Mouse (Mus musculus): ENCODE results near the gene Dus2. TPM values are rescaled to one million over a fixed set of nuclear protein-coding genes. Genes with fewer than 3 reads are reported as not detected.

Dus2 gene
- polyA plus RNA-seq, 1 experiment from 2014 or later, result 23.3 TPM

GRCm38 (mm10) chr8:106069565-106069964 lies 78.4 kb downstream of the Dus2 start:
- Histone ChIP-seq H3K36me3 (no peaks in the 10 kb centered on the region), H3K9ac (no peak overlapping the region), H3K4me2 (no peak overlapping the region), H3K9me3 (replicated peaks) (no peaks in the 10 kb centered on the region), H3K27ac (no peak overlapping the region), H3K27me3 (no peaks in the 10 kb centered on the region), H3K4me1 (no peaks in the 10 kb centered on the region), H3K4me3 (replicated peaks) (no peak overlapping the region)
- 68% methylated on average over 1 of the region's 1 CpGs for WGBS
- no peak for ATAC-seq (replicated peaks; ENCODE audit: low FRiP score)

GRCm38 (mm10) chr8:106072113-106072512 lies 81.0 kb downstream of the Dus2 start:
- Histone ChIP-seq H3K27ac (no peak overlapping the region), H3K4me3 (replicated peaks) (no peak overlapping the region), H3K9ac (no peak overlapping the region), H3K4me1 (no peaks in the 10 kb centered on the region), H3K27me3 (no peaks in the 10 kb centered on the region), H3K36me3 (no peaks in the 10 kb centered on the region), H3K9me3 (replicated peaks) (no peaks in the 10 kb centered on the region), H3K4me2 (no peak overlapping the region)
- no peak for ATAC-seq (replicated peaks; ENCODE audit: low FRiP score)

GRCm38 (mm10) chr8:106074236-106074635 lies 83.1 kb downstream of the Dus2 start:
- no peak for ATAC-seq (replicated peaks; ENCODE audit: low FRiP score)
- H3K36me3 ChIP-seq, result peaks cover 8% of the 10 kb centered on the region
- H3K4me2 ChIP-seq, result no peak overlapping the region
- no peak overlapping the region for H3K9ac ChIP-seq
- H3K4me1 ChIP-seq, result no peaks in the 10 kb centered on the region
- H3K4me3 ChIP-seq (replicated peaks), result no peak overlapping the region
- no peak overlapping the region for H3K27ac ChIP-seq
- no peaks in the 10 kb centered on the region for H3K9me3 ChIP-seq (replicated peaks)
- no peaks in the 10 kb centered on the region for H3K27me3 ChIP-seq

- H3K36me3 ChIP-seq, result peaks cover 12% of the 10 kb centered on the region
- H3K4me1 ChIP-seq, result no peaks in the 10 kb centered on the region
- no peak overlapping the region for H3K4me2 ChIP-seq
- no peak overlapping the region for H3K9ac ChIP-seq
- WGBS, result 84% methylated on average over 1 of the region's 1 CpGs
- H3K27ac ChIP-seq, result no peak overlapping the region
- no peaks in the 10 kb centered on the region for H3K9me3 ChIP-seq (replicated peaks)
- no peaks in the 10 kb centered on the region for H3K27me3 ChIP-seq
- no peak overlapping the region for H3K4me3 ChIP-seq (replicated peaks)
- ATAC-seq (replicated peaks; ENCODE audit: low FRiP score), result no peak
These were observed 83.5 kb downstream of the Dus2 start for GRCm38 (mm10) chr8:106074659-106075058.

- Histone ChIP-seq H3K9me3 (replicated peaks) (no peaks in the 10 kb centered on the region), H3K27me3 (no peaks in the 10 kb centered on the region), H3K4me2 (no peak overlapping the region), H3K9ac (no peak overlapping the region), H3K4me1 (no peaks in the 10 kb centered on the region), H3K27ac (no peak overlapping the region), H3K36me3 (peaks cover 12% of the 10 kb centered on the region), H3K4me3 (replicated peaks) (no peak overlapping the region)
- ATAC-seq (replicated peaks; ENCODE audit: low FRiP score), result no peak
- WGBS, result 81% methylated on average over 9 of the region's 9 CpGs
These were observed 84.2 kb downstream of the Dus2 start for GRCm38 (mm10) chr8:106075161-106075862.

- Histone ChIP-seq H3K27me3 (no peaks in the 10 kb centered on the region), H3K9me3 (replicated peaks) (no peaks in the 10 kb centered on the region), H3K36me3 (peaks cover 16% of the 10 kb centered on the region), H3K4me2 (no peak overlapping the region), H3K27ac (no peak overlapping the region), H3K4me3 (replicated peaks) (no peak overlapping the region), H3K9ac (no peak overlapping the region), H3K4me1 (no peaks in the 10 kb centered on the region)
- WGBS, result 92% methylated on average over 5 of the region's 5 CpGs
- no peak for ATAC-seq (replicated peaks; ENCODE audit: low FRiP score)
These were observed 84.7 kb downstream of the Dus2 start for GRCm38 (mm10) chr8:106075863-106076174.

GRCm38 (mm10) chr8:106076612-106077011 lies 85.5 kb downstream of the Dus2 start:
- Histone ChIP-seq H3K36me3 (peaks cover 22% of the 10 kb centered on the region), H3K4me2 (no peak overlapping the region), H3K9me3 (replicated peaks) (no peaks in the 10 kb centered on the region), H3K27ac (no peak overlapping the region), H3K4me1 (no peaks in the 10 kb centered on the region), H3K27me3 (no peaks in the 10 kb centered on the region), H3K9ac (no peak overlapping the region), H3K4me3 (replicated peaks) (no peak overlapping the region)
- WGBS, result 75% methylated on average over 5 of the region's 5 CpGs
- ATAC-seq (replicated peaks; ENCODE audit: low FRiP score), result no peak

GRCm38 (mm10) chr8:106077452-106078067 lies 86.4 kb downstream of the Dus2 start:
- Histone ChIP-seq H3K9me3 (replicated peaks) (no peaks in the 10 kb centered on the region), H3K27me3 (no peaks in the 10 kb centered on the region), H3K36me3 (peaks cover 28% of the 10 kb centered on the region), H3K9ac (no peak overlapping the region), H3K4me3 (replicated peaks) (no peak overlapping the region), H3K4me1 (no peaks in the 10 kb centered on the region), H3K4me2 (no peak overlapping the region), H3K27ac (no peak overlapping the region)
- ATAC-seq (replicated peaks; ENCODE audit: low FRiP score), result no peak
- WGBS, result 94% methylated on average over 1 of the region's 1 CpGs

- no peaks in the 10 kb centered on the region for H3K4me1 ChIP-seq
- 88% methylated on average over 4 of the region's 4 CpGs for WGBS
These were observed 111.2 kb downstream of the Dus2 start for GRCm38 (mm10) chr8:106102321-106102720.

More at GRCm38 (mm10) chr8:106102321-106102720, 111.2 kb downstream of the Dus2 start:
- H3K27me3 ChIP-seq, result no peaks in the 10 kb centered on the region
- H3K4me3 ChIP-seq (replicated peaks), result no peak overlapping the region
- H3K4me2 ChIP-seq, result no peak overlapping the region
- H3K36me3 ChIP-seq, result peaks cover 65% of the 10 kb centered on the region
- no peaks in the 10 kb centered on the region for H3K9me3 ChIP-seq (replicated peaks)
- no peak for ATAC-seq (replicated peaks; ENCODE audit: low FRiP score)
- H3K9ac ChIP-seq, result no peak overlapping the region
- no peak overlapping the region for H3K27ac ChIP-seq

Small RNAs within 50 kb of the gene (microRNA-seq; reads per million reads assigned to microRNA genes)
- gene Mir7074, result not detected

Other genes starting within 250 kb of the Dus2 start
- 21.2 and 23.7 TPM in 2 replicates for gene Gfod2, start 232.7 kb upstream of the Dus2 start, polyA plus RNA-seq (2015; fragmentation: Nextera tagmentation; extraction: Ambion mirVana)
- 12.2 and 13.8 TPM in 2 replicates for gene Ranbp10, start 164.0 kb upstream of the Dus2 start, polyA plus RNA-seq (2015; fragmentation: Nextera tagmentation; extraction: Ambion mirVana)
- 0.13 and 0.14 TPM in 2 replicates for gene Tsnaxip1, start 163.6 kb upstream of the Dus2 start, polyA plus RNA-seq (2015; fragmentation: Nextera tagmentation; extraction: Ambion mirVana)
- 42.0 and 47.0 TPM in 2 replicates for gene Cenpt, start 138.1 kb upstream of the Dus2 start, polyA plus RNA-seq (2015; fragmentation: Nextera tagmentation; extraction: Ambion mirVana)
- 66.9 and 67.5 TPM in 2 replicates for gene Thap11, start 136.2 kb upstream of the Dus2 start, polyA plus RNA-seq (2015; fragmentation: Nextera tagmentation; extraction: Ambion mirVana)
- gene Nutf2, start 130.8 kb upstream of the Dus2 start, polyA plus RNA-seq (2015; fragmentation: Nextera tagmentation; extraction: Ambion mirVana), result 283 and 294 TPM in 2 replicates
- gene Edc4, start 110.5 kb upstream of the Dus2 start, polyA plus RNA-seq (2015; fragmentation: Nextera tagmentation; extraction: Ambion mirVana), result 47.1 and 51.9 TPM in 2 replicates
- 0.78 and 0.92 TPM in 2 replicates for gene Nrn1l, start 97.8 kb upstream of the Dus2 start, polyA plus RNA-seq (2015; fragmentation: Nextera tagmentation; extraction: Ambion mirVana)
- 36.4 and 41.9 TPM in 2 replicates for gene Pskh1, start 90.9 kb upstream of the Dus2 start, polyA plus RNA-seq (2015; fragmentation: Nextera tagmentation; extraction: Ambion mirVana)
- 1.2 and 1.7 TPM in 2 replicates for gene Ctrl, start 57.5 kb upstream of the Dus2 start, polyA plus RNA-seq (2015; fragmentation: Nextera tagmentation; extraction: Ambion mirVana)
- gene Psmb10, start 52.9 kb upstream of the Dus2 start, polyA plus RNA-seq (2015; fragmentation: Nextera tagmentation; extraction: Ambion mirVana), result 43.8 and 44.5 TPM in 2 replicates
- gene Lcat, start 48.0 kb upstream of the Dus2 start, polyA plus RNA-seq (2015; fragmentation: Nextera tagmentation; extraction: Ambion mirVana), result 1.3 and 2.8 TPM in 2 replicates
- gene Slc12a4, start 25.2 kb upstream of the Dus2 start, polyA plus RNA-seq (2015; fragmentation: Nextera tagmentation; extraction: Ambion mirVana), result 30.1 and 33.9 TPM in 2 replicates
- not detected in 2 replicates for gene Dpep3, start 11.9 kb upstream of the Dus2 start, polyA plus RNA-seq (2015; fragmentation: Nextera tagmentation; extraction: Ambion mirVana)
- gene Dpep2nb, start 14.6 kb downstream of the Dus2 start, polyA plus RNA-seq (2015; fragmentation: Nextera tagmentation; extraction: Ambion mirVana), result 0.18 TPM in 1 of 2 replicates, not detected in the other
- gene Ddx28, start 20.5 kb downstream of the Dus2 start, polyA plus RNA-seq (2015; fragmentation: Nextera tagmentation; extraction: Ambion mirVana), result 17.0 and 18.9 TPM in 2 replicates
- gene Nfatc3, start 67.5 kb downstream of the Dus2 start, polyA plus RNA-seq (2015; fragmentation: Nextera tagmentation; extraction: Ambion mirVana), result 6.5 and 7.3 TPM in 2 replicates
- gene Esrp2, start 145.6 kb downstream of the Dus2 start, polyA plus RNA-seq (2015; fragmentation: Nextera tagmentation; extraction: Ambion mirVana), result 14.9 and 15.8 TPM in 2 replicates
- 12.4 and 13.9 TPM in 2 replicates for gene Pla2g15, start 159.1 kb downstream of the Dus2 start, polyA plus RNA-seq (2015; fragmentation: Nextera tagmentation; extraction: Ambion mirVana)
- 52.7 and 57.3 TPM in 2 replicates for gene Slc7a6, start 177.5 kb downstream of the Dus2 start, polyA plus RNA-seq (2015; fragmentation: Nextera tagmentation; extraction: Ambion mirVana)
- gene Slc7a6os, start 219.6 kb downstream of the Dus2 start, polyA plus RNA-seq (2015; fragmentation: Nextera tagmentation; extraction: Ambion mirVana), result 36.3 and 37.2 TPM in 2 replicates
- gene Prmt7, start 219.6 kb downstream of the Dus2 start, polyA plus RNA-seq (2015; fragmentation: Nextera tagmentation; extraction: Ambion mirVana), result 50.7 and 51.8 TPM in 2 replicates

All from kidney, embryonic 15.5 days (tissue).